Mouse (Mus musculus) urinary bladder, postnatal 36 days (tissue): ENCODE measurements around the gene Stkld1.
"Not testable (repeated sequence)": the region's sequence is repeated elsewhere in the genome, so short reads cannot be mapped to it uniquely, and the experiment has no call there.

Experiments
- DNase-seq, 2 experiments: peaks; one replicate each; pipeline ENCODE4 v3.0.0; 2022; ENCODE audit warnings: low spot score in 2 of 2, mixed read lengths in 1 of 2

The Stkld1 gene

DNA sequence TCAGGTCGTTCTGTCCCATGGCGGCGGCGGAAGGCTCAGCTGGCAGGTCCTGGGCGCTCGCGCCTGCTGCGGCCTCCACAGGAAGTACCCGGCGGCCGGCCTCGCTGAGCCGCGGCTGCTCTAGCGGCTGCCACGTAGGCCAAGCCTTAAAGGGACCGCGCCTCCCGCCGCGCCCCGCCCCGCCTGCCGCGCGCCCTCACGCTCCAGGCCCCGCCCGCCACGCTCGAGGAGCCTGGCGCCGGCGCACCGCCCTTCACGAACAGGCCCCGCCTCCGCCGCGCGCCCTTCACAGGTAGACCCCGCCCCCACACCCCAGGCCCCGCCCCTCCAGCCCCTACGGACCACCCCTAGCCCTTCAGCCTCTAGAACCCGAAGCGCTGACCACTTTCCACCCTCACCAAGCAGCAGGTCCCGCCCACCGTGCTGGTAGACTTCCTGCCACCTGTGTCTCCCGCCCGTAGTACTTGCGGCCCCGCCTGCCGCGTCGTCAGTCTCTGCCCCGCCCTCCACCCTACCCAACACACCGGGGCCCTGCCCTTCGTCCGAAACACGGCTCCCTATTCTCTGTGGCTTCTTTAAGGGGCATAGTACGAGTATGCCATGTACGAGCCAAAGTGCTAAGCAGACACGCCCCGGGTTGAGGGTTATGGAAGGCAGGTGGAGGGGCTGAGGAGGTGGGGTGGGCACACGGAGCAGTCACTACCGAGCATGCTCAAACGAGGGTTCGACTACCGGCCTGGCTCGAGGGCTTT lies at the start of gene Stkld1, which contains the start of gene Surf4:
TSS of gene Stkld1 (plus strand) at position 744 of the 752 bp plus-strand sequence.
TSS of gene Surf4 (minus strand) at position 625 of the 752 bp plus-strand sequence.
- peak; percentile 89 to 92 for DNase-seq

- not testable (repeated sequence) for DNase-seq
Measured at GRCm38 (mm10) chr2:26885541-26885940, 48.3 kb upstream of the Stkld1 start.

DNA sequence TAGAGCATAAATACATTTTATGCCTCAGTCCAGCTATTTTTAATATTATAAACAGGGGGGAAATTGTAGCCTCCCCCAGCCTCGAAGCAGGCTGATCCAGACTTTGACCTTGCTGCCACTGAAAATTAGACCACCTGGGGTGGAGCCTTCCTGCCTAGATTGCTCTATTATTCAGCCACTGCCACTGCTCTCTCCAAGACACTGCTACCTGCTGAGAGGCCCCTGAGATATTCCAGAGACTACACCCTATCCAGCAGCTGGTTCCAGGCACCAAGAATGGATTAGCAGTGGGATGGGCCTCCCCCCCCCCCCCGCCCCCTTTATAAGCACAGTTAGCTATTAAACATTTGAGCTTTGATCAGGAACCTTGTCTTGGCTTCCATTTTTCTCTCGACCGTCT lies 47.7 kb upstream of the Stkld1 start:
- DNase-seq = not testable (repeated sequence)

DNA sequence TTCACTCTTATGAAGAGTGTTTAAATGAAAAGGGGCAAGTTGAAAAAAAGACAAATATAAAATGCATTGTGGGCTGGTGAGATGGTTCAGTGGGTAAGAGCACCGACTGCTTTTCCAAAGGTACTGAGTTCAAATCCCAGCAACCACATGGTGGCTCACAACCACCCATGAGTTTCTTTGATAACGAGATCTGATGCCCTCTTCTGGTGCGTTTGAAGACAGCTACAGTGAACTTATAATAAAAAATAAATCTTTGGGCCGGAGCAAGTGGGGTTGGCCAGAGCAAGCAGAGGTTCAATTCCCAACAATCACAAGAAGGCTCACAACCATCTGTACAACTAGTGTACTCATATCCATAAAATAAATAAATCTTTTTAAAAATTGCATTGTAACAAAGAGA lies 37.9 kb upstream of the Stkld1 start:
- no peak for DNase-seq

DNA sequence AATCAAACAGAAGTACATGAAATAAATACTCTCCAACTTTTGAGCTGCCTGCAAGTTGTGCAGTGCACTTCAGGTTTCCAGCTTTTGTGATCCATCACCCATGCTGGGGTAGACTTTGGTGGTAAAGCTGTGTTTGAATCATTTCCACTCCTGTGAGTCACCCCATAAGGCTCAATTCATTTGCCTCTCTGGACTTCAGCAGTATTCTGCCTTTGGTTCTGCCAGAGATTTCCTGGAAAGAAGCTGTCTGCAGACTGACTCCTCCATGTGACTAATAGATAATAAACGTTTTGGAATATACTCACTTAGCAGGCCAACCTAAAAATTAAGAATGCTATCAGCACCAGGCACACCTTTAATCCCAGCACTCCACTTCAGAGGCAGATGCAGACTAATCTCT lies 33.1 kb upstream of the Stkld1 start:
- DNase-seq = no peak

GRCm38 (mm10) chr2:26901834-26902400 lies 31.9 kb upstream of the Stkld1 start:
- no peak for DNase-seq

- DNase-seq = peak; percentile 94 to 96
Measured at GRCm38 (mm10) chr2:26902467-26903220, 31.2 kb upstream of the Stkld1 start, which contains the start of gene Surf6. Surf6 (minus strand) TSS chr2:26902879.

DNA sequence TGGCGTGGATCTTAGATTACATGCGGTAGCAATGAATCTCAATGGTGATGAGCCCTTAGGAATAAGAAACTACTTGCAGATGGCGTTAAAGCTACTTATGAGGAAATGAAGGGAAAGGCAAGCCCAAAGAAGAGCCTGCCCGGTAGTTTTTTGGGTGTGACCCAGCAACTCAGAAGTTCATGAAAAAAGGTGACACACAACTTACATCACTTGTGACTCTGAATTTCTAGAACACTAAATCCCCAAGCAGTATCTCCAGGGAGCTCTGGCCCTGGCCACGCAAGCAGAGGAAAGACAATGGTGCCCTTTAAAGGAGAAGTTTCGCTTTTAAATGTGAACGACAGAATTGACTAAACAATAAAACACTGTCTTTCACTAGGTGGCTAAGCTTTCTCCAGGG lies 30.5 kb upstream of the Stkld1 start:
- DNase-seq = no peak

- DNase-seq = no peak
Measured at GRCm38 (mm10) chr2:26905936-26906335, 27.9 kb upstream of the Stkld1 start.

- no peak for DNase-seq
Measured at GRCm38 (mm10) chr2:26906431-26906830, 27.4 kb upstream of the Stkld1 start.

- peak in 1 of 2 experiments; percentile 32 for DNase-seq
Measured at GRCm38 (mm10) chr2:26907109-26907508, 26.7 kb upstream of the Stkld1 start.

- no peak for DNase-seq
Measured at GRCm38 (mm10) chr2:26908710-26909386, 25.0 kb upstream of the Stkld1 start.

DNA sequence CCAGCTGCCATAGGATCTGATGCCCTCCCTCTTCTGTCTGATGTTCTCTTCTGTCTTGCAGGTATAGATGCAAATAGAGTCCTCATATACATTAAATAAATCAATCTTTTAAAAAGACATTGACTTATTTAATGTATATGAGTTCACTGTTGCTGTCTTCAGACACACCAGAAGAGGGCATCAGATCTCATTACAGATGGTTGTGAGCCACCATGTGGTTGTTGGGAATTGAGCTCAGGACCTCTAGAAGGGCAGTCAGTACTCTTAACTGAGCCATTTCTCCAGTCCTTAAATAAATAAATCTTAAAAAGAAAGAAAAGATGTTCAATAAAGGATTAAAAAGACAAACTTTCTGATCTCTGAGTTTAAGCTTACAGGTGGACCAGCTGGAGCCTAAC lies 24.5 kb upstream of the Stkld1 start:
- DNase-seq = no peak

DNA sequence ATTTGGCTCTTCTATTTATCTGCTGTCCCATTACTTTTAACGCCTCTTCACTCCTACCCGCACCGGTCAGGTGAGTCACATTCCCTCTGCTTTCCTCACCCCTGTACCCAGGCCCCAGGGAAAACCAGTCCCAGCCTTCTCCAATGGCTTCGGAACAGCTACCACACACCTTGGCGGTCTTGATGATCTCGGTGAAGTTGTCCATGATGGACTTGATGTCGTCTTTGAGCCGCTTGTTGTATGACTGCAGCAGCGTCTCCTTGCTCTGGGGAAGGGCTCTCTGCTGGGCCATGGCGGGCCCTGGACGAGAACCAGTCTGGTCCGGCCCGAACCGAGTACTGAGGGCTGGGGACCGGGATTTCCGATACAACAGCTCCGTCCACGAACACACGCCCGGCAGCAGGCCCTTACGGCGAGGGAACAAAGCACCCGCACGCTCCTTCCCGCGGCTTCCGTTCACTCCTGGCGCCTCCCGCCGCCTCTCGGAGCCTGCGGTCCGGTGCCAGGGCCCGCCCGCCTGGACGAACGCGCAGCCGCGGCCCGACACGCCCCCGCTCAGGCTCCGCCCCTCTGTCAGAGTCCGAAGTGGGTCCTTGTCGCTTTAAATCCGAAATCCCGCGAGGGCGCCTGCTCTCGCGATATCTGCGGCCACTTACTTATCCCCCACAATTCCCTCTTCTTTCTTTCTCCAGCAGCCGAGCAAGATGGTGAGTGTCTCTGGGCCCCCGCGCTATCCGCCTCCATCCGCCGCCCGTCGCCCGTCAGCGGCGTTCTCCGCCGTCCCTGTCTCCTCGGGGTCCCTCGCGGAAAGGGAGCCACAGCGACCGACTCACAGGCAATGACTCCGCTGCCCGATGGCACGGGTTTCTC lies 23.5 kb upstream of the Stkld1 start, which contains the start of the genes Med22 and Rpl7a:
TSS of gene Med22 (minus strand) at position 554 of the 870 bp plus-strand sequence.
TSS of gene Rpl7a (plus strand) at position 641 of the 870 bp plus-strand sequence.
- DNase-seq = peak; percentile 100

DNA sequence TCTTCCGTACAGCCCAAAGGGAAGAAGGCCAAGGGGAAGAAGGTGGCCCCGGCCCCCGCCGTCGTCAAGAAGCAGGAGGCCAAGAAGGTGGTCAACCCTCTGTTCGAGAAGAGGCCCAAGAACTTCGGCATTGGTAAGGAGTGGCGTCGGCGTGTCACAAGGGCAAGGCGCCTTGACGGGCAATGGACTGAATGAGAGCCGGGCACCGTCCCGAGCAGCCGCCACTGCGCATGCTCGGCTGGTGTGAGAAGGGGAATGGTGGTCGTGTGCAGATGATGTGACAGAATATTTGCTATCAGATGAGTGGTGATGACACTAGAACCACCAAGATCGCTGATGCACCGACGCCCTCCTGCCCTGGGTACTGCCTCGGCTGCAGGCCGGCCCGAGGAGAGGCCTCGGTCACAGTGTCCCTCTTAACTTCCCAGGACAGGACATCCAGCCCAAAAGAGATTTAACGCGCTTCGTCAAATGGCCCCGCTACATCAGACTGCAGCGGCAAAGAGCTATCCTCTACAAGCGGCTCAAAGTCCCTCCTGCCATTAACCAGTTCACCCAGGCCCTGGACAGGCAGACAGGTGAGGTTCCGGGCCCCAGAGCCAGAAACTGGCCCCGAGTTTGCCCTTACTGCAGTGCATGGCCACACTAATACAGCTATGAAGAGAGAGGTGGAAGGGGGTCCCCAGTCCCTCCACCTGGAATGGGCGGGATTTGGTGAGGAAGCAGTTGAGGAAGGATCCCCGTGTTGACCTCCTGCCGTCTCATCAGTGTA lies 22.7 kb upstream of the Stkld1 start:
- DNase-seq = peak in 1 of 2 experiments; percentile 31

DNA sequence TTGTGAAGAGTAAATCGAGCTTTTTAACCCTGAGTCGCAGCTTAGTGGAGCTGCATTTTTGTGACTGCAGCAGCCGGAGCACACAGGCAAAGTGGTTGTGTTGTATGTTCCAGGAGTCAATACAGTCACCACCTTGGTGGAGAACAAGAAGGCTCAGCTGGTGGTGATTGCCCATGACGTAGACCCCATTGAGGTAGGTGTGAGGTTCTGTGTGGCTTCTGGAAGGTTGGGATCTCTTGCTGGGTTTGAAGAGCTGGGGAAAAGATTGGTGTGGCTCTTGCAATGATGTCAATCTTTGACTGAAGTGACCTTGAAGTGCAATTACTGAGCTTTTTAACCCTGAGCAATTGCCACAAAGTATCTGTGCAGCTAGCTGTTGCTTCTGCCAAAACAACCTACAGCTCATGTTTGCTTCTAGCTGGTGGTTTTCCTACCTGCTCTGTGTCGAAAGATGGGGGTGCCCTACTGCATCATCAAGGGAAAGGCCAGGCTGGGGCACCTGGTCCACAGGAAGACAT lies 21.5 kb upstream of the Stkld1 start:
- no peak for DNase-seq

DNA sequence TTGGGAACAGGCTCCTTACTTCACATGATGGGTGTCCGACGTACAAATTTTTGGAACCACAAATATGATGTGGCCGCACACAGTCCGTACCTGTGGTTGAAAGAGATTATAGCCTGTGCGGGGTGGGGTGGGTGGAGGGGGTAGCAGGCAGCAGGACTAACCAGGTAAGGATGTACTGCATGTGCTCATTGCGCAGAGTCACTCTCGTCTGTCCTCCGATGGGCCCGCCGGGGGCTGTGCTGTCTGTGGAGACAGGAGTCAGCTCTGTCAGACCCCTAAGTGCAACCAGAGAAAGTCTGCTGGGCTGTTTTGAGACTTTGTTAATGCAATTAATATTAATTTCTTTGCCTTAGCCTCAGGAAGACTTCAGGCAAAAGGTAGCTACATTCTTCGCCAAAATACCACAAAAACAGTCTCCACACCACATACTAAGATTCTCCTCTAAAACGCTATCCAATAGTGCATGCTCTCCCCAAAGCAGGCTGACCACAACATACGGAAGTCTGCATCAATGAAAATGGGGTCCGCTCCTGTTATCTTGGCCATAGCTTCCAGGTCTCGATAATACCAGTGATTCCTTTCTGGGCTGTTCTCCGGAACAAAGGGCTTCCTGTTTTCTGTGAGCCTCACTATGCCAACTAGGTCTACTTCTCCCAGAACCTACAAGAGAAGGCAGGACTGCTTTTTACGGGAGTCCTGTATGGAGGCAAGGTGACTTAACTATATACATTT lies 20.3 kb upstream of the Stkld1 start:
- no peak for DNase-seq

GRCm38 (mm10) chr2:26914148-26914941 lies 19.5 kb upstream of the Stkld1 start:
- DNase-seq = no peak
